Mouse (Mus musculus): ENCODE measurements around the gene Dmwd.

Dmwd gene

GRCm38 (mm10) chr7:19075723-19076585 is at the start of gene Dmwd:
Gene Dmwd, plus strand, starts transcription at chr7:19076227.
- DNase-seq (ENCODE audit: low spot score): peak; percentile 99

GRCm38 (mm10) chr7:19028067-19028466 is 48.0 kb upstream of the Dmwd start:
- DNase-seq (ENCODE audit: low spot score): no peak

- DNase-seq (ENCODE audit: low spot score): peak; percentile 35
Measured at GRCm38 (mm10) chr7:19029084-19029653, 46.9 kb upstream of the Dmwd start.

- DNase-seq (ENCODE audit: low spot score): peak; percentile 75
Measured at GRCm38 (mm10) chr7:19031641-19032040, 44.4 kb upstream of the Dmwd start.

GRCm38 (mm10) chr7:19044616-19045015 is 31.4 kb upstream of the Dmwd start:
- no peak for DNase-seq (ENCODE audit: low spot score)

- no peak for DNase-seq (ENCODE audit: low spot score)
Measured at GRCm38 (mm10) chr7:19046286-19047069, 29.5 kb upstream of the Dmwd start.

- no peak for DNase-seq (ENCODE audit: low spot score)
Measured at GRCm38 (mm10) chr7:19048006-19048527, 28.0 kb upstream of the Dmwd start.

- no peak for DNase-seq (ENCODE audit: low spot score)
Measured at GRCm38 (mm10) chr7:19049252-19049651, 26.8 kb upstream of the Dmwd start.

GRCm38 (mm10) chr7:19050172-19050571 is 25.9 kb upstream of the Dmwd start:
- DNase-seq (ENCODE audit: low spot score): no peak

GRCm38 (mm10) chr7:19051161-19051560 is 24.9 kb upstream of the Dmwd start:
- DNase-seq (ENCODE audit: low spot score): no peak

- DNase-seq (ENCODE audit: low spot score): no peak
Measured at GRCm38 (mm10) chr7:19052345-19053135, 23.5 kb upstream of the Dmwd start.

- DNase-seq (ENCODE audit: low spot score): no peak
Measured at GRCm38 (mm10) chr7:19053136-19053532, 22.9 kb upstream of the Dmwd start.

- peak; percentile 23 for DNase-seq (ENCODE audit: low spot score)
Measured at GRCm38 (mm10) chr7:19054047-19054776, 21.8 kb upstream of the Dmwd start, which contains the start of gene Rsph6a. Gene Rsph6a, plus strand, starts transcription at chr7:19054690.

GRCm38 (mm10) chr7:19054777-19055076 is 21.3 kb upstream of the Dmwd start:
- DNase-seq (ENCODE audit: low spot score): no peak

- no peak for DNase-seq (ENCODE audit: low spot score)
Measured at GRCm38 (mm10) chr7:19055108-19055507, 20.9 kb upstream of the Dmwd start.

- DNase-seq (ENCODE audit: low spot score): no peak
Measured at GRCm38 (mm10) chr7:19057405-19057804, 18.6 kb upstream of the Dmwd start.

GRCm38 (mm10) chr7:19065896-19066295 is 10.1 kb upstream of the Dmwd start:
- no peak for DNase-seq (ENCODE audit: low spot score)

GRCm38 (mm10) chr7:19067063-19067462 is 9.0 kb upstream of the Dmwd start:
- DNase-seq (ENCODE audit: low spot score): no peak

GRCm38 (mm10) chr7:19067935-19068334 is 8.1 kb upstream of the Dmwd start:
- no peak for DNase-seq (ENCODE audit: low spot score)

- no peak for DNase-seq (ENCODE audit: low spot score)
Measured at GRCm38 (mm10) chr7:19068707-19069106, 7.3 kb upstream of the Dmwd start.

GRCm38 (mm10) chr7:19069500-19069899 is 6.5 kb upstream of the Dmwd start:
- DNase-seq (ENCODE audit: low spot score): no peak

All from yolk sac, embryonic 10.5 days (tissue).